Mouse (Mus musculus) adrenal gland, postnatal 14 days (tissue): ENCODE data around the gene Grap2. TPM values are rescaled to one million over a fixed set of nuclear protein-coding genes. Genes with fewer than 3 reads are reported as not detected.

Experiments used
- DNase-seq: peaks from one replicate; pipeline ENCODE4 v3.0.0; 2021; ENCODE audit warnings: mixed read lengths
- total RNA-seq: library from RNA; stranded (reverse); gene quantifications from 2 replicates; pipeline ENCODE4 v1.2.3, GENCODE M21; 2021

Gene Grap2
- total RNA-seq, 1 experiment from 2014 or later, result 3.0 TPM

DNA sequence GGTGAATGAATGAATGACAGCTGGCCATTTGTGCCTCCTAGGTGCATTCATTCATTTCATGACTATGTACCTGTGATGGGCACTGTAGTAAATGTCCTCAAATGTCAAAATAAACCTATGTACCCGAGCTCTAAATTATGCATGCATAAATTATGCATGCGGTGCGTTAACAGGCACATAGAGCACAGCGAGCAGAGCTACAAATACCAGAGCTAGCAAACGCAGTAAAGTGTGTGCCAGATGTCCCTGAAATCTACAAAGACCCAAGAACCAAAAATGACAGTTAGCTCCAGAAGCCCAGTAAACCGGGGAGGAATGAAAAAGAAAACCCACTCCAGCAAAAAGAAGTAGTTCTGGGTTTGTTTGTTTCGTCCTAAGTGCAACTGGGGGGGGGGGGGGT is 29.1 kb downstream of the Grap2 start:
- DNase-seq, result no peak

GRCm38 (mm10) chr15:80602487-80602886 is 30.1 kb downstream of the Grap2 start:
- no peak for DNase-seq

DNA sequence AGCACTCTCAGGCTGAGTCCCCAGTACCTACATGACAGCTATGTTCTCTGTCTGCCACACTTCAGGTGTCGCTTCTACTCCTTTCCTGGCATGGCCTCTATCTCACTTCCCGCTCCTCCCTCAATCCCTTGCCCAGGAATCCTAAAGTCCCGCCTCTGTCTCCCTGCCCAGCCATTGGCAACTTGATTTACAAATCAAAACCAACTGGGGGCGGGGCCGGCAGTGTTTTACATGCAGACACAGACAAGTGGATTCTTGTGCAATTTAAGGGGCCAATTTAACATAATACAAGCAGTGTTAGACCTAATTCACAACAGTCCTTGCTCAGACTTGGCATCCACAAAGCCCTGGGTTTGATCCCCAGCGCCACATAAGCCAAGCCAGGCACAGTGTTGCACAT is 31.6 kb downstream of the Grap2 start:
- DNase-seq, result no peak

GRCm38 (mm10) chr15:80607970-80608369 is 35.6 kb downstream of the Grap2 start:
- no peak for DNase-seq

DNA sequence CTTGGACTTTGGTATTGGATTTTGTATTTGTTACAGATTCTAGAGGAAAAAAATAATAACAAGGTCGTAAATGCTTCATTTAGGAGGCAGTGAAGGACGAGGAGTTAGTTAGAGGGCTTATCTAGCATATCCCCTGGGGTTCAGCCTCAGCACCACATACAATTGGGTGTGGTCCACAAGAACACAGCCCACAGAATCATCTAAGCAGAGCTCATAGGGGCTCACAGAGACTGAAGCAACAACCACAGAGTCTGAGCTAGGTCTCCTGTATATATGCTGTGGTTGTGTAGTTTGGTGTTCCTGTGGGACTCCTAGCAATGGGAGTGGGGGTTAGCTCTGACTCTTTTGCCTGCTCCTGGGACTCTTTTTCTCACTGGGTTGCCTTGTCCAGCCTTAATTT is 37.9 kb downstream of the Grap2 start:
- DNase-seq, result no peak

DNA sequence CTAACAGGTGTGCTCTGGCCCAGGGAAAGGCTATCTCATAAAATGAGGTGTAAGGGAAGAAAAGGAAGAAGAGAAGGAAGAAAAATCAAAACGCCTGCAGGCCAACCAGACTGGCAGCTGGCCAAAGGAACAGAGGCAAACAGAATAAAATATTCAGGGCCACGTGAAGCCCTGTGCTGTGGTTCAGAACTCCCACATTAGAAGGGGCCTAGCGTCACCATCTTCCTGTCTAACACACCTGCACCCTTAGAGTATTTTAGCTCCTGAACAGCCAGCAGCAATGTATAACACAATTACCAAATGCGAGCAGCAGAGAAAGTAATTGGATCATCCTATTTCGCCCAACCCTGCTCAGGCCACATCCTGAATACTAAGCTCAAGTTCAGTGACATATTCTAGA is 39.1 kb downstream of the Grap2 start:
- no peak for DNase-seq

DNA sequence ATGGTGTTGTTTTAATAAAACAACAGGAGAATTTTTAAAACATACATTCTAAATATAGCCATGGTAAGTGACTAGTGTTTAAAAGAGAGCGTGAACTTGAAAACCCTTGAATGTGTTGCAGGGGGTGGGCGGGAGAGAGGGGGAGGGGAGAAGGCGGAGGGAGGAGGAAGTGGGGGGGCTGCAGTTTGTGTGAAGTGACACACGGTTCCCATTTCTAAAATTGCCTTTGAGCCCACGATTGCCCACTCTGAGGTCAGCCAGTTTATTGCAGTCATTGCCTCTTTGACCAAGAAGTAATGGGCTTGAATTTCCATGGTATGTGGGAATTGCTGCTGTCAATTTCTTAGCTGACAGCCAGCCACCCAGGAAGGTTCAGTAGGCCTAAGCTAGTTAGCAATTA is 41.5 kb downstream of the Grap2 start:
- DNase-seq, result no peak

DNA sequence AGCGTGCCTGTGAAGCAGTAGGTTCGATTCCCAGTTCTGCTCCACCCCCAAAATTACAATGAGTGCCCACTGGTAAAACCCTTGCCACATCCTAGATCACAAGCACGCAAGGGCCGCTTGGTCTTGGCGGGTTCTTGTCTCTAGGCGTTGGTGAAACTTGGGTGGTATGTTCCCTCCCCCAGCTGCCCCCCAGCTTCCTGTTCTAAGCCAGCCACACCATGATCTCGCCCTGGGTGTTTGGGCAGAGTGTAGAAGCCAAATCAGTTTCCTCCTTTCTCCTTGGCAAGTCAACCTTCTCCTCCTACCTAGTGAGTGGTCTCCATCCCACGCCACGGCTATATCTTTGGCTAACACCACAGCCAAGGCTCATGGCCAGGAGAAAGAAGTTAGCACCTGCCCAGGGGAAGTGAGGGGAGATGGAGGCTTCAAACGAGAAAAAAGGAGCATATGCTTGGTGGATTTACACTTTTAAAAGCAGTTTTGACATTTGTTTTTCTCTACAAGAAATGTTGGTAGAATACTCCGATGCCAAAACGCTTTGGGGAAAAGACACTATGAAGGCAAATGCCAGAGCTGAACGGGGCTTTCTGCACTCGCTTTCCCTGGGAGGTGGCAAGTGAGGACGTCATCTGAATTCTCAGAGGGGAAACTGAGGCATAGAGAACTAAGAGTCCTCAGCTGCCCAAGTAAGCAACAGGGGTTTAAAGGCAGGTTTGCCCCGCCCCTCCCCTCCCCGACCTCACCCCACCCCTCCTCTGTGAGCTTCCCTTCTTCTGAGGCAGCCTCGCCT is 42.3 kb downstream of the Grap2 start:
- no peak for DNase-seq

DNA sequence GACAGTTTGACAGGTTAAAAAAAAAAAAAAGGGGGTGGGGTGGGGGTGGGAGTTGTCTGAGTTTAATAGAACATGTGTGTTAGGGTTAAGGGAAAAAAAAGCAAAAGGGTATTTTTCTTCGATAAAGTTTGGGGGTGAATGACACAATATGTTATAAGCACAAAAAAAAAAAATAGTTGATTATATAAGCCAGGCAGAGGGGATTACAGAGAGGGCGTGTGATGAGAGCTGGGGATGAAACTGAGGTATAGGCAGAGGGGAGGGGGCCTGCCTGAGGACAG is 42.8 kb downstream of the Grap2 start:
- DNase-seq, result no peak

DNA sequence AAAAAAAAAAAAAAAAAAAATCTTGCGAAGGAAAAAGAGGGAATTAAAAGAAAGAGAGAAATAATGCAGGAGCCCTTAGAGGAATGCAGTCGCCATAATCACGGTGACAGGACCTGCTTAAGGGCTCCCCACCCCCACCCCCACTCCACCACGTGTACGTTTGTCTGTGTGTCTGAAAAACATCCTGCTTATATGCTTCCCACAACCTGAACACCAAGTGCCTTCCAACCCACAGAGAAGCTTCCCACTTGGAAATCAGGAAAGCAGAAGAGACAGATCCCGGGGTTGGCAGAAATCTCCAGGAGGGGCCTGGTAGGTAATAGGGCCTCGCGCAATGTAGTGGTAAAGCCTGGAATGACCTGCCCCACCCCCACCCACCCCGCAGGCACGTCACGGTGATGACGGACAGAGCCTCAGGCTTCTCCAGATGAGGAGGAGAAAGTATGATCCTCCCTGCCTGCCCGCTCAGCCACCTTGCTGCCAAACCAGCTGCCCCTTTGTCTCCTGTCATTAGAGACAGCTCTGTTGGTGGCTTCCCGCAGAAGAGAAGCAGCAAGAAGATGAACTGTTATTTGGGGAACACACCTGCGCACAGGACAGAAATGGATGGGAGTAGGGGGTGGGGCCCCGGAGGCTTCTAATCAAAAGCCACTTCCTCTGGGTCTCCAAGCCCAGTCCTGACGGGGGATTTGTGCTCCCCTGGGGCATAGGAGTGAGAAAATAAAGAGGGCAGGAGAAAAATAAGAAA is 43.4 kb downstream of the Grap2 start:
- no peak for DNase-seq

GRCm38 (mm10) chr15:80617839-80618238 is 45.4 kb downstream of the Grap2 start:
- DNase-seq, result no peak

DNA sequence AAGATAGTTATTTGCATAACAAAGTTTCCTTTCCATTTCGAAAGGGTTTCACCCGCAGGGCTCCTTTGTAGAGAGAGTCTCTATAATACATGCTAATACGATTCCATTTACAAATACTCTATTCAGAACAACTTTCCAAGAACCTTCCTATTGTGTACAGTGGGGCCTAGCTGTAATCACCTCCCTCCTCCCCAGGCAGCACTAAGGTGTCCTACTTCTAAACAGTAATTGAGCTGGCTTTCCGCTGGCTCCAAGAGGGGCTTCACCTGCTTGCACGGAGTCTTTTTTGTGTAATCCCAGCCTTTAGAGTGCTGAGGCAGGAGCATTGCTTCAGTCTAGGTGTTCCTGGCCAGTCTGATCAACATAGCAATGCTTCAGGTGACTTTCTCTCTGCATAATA is 46.8 kb downstream of the Grap2 start:
- DNase-seq, result no peak

- no peak for DNase-seq
These were observed 47.4 kb downstream of the Grap2 start for GRCm38 (mm10) chr15:80619786-80620185.

DNA sequence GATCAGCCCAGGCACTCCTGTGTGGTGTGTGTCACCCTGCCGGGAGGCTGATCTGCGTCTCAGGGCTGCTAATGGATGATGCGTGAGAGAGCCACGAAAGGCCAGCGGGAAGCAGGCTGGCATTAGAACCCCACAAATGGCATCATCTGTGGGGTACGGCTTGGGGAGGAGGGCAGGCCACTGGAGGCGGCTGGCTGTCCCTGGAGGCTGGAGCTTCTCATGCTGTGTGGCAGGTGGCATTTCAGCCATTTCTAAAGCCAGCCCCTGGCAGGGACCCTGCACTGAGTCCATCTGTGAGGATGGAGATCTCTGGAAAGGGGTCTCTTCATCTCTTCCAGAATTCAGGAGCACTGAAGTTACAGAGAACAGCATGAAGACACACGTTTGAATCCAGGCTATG is 48.0 kb downstream of the Grap2 start:
- no peak for DNase-seq

- DNase-seq, result no peak
These were observed 50.9 kb downstream of the Grap2 start for GRCm38 (mm10) chr15:80623171-80623837.

GRCm38 (mm10) chr15:80626472-80626871 is 54.1 kb downstream of the Grap2 start:
- no peak for DNase-seq

GRCm38 (mm10) chr15:80630147-80630546 is 57.8 kb downstream of the Grap2 start:
- DNase-seq, result no peak

DNA sequence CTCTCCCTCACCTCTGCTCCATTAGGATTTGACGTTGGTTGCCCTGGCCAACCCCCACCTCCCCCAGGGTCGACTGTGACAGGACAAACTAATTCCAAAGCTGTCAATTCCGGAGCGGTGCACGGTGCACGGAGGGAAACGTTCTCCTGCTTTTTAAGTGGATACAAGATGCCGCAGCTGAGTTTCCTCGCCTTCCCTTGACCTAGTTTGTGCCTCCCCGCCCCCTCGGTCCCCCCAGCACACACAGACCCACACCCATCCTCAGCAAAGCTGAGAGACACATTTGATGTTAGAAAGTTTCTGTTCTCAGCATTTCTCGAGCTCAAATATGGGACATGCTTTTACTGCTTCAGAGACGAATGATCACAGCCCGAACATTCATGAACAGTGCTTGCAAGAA is 58.3 kb downstream of the Grap2 start:
- DNase-seq, result no peak

GRCm38 (mm10) chr15:80631311-80631710 is 58.9 kb downstream of the Grap2 start:
- no peak for DNase-seq

GRCm38 (mm10) chr15:80632280-80632893 is 60.0 kb downstream of the Grap2 start:
- DNase-seq, result no peak

- peak; percentile 57 for DNase-seq
These were observed 62.2 kb downstream of the Grap2 start for GRCm38 (mm10) chr15:80634391-80635193.

DNA sequence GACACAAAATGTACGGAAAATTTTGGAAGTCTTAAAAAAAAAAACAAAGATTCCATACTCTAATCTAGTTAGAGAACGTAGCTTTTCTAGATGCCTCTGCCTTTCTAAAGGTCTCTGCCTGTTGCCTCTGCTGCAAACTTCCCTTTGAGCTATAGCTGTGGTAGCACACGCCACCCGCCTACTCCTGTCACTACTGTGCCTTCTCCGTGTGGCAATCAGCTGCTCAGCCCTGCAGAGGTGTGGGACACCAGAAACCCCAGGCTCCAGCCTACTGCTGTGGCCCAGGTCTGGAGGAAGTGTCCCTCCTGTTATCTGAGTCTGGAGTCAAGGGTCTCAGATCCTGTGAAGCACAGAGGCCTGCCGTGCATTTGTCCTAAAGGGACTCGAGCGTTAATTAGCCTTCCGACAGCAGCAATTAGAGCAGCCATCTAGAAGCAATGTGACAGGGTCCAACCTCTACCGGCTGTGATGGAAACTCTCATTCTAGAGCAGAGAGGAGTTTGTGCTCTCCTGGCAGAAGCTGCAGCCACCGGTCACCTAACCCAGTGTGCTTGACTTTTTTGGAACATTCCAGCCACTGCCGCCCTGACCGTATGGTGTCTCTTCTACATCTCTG is 64.5 kb downstream of the Grap2 start:
- no peak for DNase-seq
